Mouse (Mus musculus): ENCODE measurements around the gene Taok2. TPM values are rescaled to one million over a fixed set of nuclear protein-coding genes. Genes with fewer than 3 reads are reported as not detected.
A peak's percentile ranks its signal among the peaks of the same experiment; 100 is the strongest.

Gene Taok2
- polyA plus RNA-seq, 1 experiment from 2014 or later = 11.5 TPM

DNA sequence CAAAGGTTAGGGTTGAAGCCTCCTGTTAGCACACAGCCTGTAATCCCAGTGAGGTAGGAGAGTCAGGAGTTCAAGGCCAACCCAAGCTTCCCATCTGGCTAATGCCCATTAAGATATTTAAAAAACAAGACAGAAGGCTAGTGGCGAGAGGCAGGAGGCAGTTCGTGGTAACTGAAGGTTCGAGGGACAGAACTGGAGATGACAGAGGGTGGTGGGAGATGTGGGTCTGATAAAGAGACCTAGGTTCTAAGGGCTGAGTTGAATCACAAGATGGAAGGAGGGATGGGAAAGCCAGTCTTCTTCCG lies 37.4 kb downstream of the Taok2 start, which contains the start of gene Doc2a:
Gene Doc2a (plus strand): TSS at position 301 of the 305 bp plus-strand sequence.
- H3K4me2 ChIP-seq (replicated peaks; ENCODE audit: low read depth) = peak within 1 kb of the TSS; percentile 86
- TF ChIP-seq CTCF (IDR thresholded peaks at IDR 0.05; ENCODE audit: low read depth) = no peak
- no peak for ATAC-seq
- 39% methylated on average over 4 of the region's 4 CpGs for WGBS
- H3K9ac ChIP-seq (ENCODE audit: low read depth, low read length) = 0 out of 2 replicates have a peak within 1 kb of the TSS, but pooled peaks have one; percentile 12
- H3K4me1 ChIP-seq (replicated peaks; ENCODE audit: control insufficient read depth, insufficient read depth, low read length) = no peaks in the 10 kb centered on the region; the same call in 1 of the 2 replicates
- no peaks in the 10 kb centered on the region for H3K9me3 ChIP-seq (ENCODE audit: control insufficient read depth)
- peak within 1 kb of the TSS; percentile 46 for H3K4me3 ChIP-seq (ENCODE audit: low read depth, low read length)
- H3K27ac ChIP-seq (ENCODE audit: low read depth, low read length) = no peak within 1 kb of the TSS
- peaks cover 19% of the 10 kb centered on the region for H3K27me3 ChIP-seq (replicated peaks; ENCODE audit: control insufficient read depth, insufficient read depth, low read length)
- H3K36me3 ChIP-seq (ENCODE audit: control insufficient read depth, insufficient read depth) = peaks cover 4% of the 10 kb centered on the region; the same call in 1 of the 2 replicates

DNA sequence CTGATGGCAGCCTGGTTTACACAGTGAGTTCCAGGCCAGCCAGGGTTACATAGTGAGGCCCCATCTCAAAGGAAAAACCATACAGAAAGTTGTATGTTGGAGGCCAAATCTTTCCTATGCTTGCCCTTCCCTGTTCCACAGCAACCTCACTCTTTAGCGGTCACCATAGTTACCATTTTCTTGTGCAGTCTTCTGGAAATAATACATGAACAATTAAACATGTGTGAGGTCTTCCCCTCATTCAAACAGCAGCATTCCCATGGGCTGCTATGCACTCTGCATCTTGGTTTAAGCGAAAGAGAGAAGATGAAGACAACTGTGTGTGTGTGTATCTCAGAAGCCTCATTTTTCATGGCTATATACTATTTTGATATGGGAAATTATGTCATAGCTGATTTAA lies 39.0 kb downstream of the Taok2 start:
- H3K27ac ChIP-seq (ENCODE audit: low read depth, low read length) = no peak overlapping the region
- H3K4me3 ChIP-seq (ENCODE audit: low read depth, low read length) = no peak overlapping the region
- no peaks in the 10 kb centered on the region for H3K36me3 ChIP-seq (ENCODE audit: control insufficient read depth, insufficient read depth)
- H3K9ac ChIP-seq (ENCODE audit: low read depth, low read length) = no peak overlapping the region
- no peak for TF ChIP-seq CTCF (IDR thresholded peaks at IDR 0.05; ENCODE audit: low read depth)
- H3K4me1 ChIP-seq (replicated peaks; ENCODE audit: control insufficient read depth, insufficient read depth, low read length) = no peaks in the 10 kb centered on the region; the same call in 1 of the 2 replicates
- H3K9me3 ChIP-seq (ENCODE audit: control insufficient read depth) = no peaks in the 10 kb centered on the region
- peaks cover 19% of the 10 kb centered on the region for H3K27me3 ChIP-seq (replicated peaks; ENCODE audit: control insufficient read depth, insufficient read depth, low read length)
- WGBS = 100% methylated on average over 2 of the region's 2 CpGs
- H3K4me2 ChIP-seq (replicated peaks; ENCODE audit: low read depth) = no peak overlapping the region
- no peak for ATAC-seq

DNA sequence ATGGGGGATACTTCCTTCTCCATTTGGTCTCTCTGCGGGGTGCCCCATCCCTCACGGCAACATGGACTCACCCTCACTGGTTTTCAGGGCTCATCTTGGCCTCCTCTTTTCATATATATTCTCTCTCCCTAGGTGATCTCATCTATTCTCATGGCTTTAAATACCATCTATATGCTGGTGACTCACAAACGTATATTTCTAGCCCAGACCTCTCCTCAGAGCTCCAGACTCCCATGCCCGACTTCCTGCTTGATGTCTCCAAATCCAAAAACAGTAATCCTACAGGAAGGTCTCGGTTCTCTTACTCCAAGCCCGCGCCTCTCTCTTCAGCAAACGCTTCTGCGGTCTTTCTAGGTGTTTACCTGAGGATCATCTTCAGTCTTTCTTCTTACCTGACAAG lies 41.2 kb downstream of the Taok2 start:
- no peaks in the 10 kb centered on the region for H3K9me3 ChIP-seq (ENCODE audit: control insufficient read depth)
- TF ChIP-seq CTCF (IDR thresholded peaks at IDR 0.05; ENCODE audit: low read depth) = no peak
- no peaks in the 10 kb centered on the region; the same call in 1 of the 2 replicates for H3K4me1 ChIP-seq (replicated peaks; ENCODE audit: control insufficient read depth, insufficient read depth, low read length)
- WGBS = 74% methylated on average over 9 of the region's 9 CpGs
- peaks cover 10% of the 10 kb centered on the region for H3K27me3 ChIP-seq (replicated peaks; ENCODE audit: control insufficient read depth, insufficient read depth, low read length)
- no peak overlapping the region for H3K9ac ChIP-seq (ENCODE audit: low read depth, low read length)
- H3K27ac ChIP-seq (ENCODE audit: low read depth, low read length) = no peak overlapping the region
- ATAC-seq = no peak
- H3K36me3 ChIP-seq (ENCODE audit: control insufficient read depth, insufficient read depth) = no peaks in the 10 kb centered on the region
- H3K4me2 ChIP-seq (replicated peaks; ENCODE audit: low read depth) = no peak overlapping the region
- no peak overlapping the region for H3K4me3 ChIP-seq (ENCODE audit: low read depth, low read length)

DNA sequence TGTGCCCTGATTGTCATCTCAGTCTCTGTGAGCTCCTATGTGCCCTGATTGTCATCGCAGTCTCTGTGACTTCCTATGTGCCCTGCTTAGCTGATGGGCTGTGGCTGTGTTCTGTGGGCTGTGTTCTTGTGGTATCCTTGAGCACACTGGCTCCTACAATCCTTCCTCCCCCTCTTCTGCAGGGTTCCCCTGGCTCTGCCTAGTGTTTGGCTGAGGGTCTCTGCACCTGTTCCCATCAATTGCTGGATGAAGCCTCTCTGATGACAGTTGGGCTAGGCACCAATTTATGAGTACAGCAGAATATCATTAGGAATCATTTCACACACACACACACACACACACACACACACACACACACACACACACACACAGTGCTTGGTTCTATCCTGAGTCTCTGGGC lies 51.2 kb downstream of the Taok2 start:
- 100% methylated on average over 1 of the region's 1 CpGs for WGBS

DNA sequence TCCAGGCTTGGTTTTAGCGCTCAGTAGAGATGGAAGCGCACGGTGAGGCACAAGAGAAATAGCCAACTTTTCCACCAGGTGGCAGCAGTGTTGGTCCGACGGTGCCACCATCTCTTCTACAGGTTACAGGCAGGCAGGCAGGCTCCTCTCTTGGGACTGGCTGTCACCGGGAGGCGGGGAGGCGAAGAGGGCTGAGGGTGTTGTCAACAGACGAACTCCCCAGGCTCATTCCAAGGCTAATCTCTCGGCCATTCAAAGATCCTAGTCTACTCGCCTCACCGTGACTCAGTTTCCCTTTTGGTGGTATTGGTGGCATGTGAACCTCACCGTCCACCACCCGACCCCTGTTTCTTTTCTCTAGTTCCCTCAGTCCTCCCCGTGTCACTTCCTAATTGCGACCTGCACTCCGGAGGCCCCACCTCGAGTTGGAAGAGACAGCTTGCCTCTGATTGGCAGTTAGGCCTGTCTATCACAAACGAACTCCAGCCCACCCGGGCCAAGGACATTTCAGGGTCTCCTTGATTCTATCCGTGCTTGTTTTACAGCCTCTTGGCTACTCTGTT lies 52.4 kb downstream of the Taok2 start:
- H3K27me3 ChIP-seq (replicated peaks; ENCODE audit: control insufficient read depth, insufficient read depth, low read length) = 0 out of 2 replicates have a peak, but pooled peaks cover 6% of the 10 kb centered on the region
- 1% methylated on average over 21 of the region's 21 CpGs for WGBS
- H3K4me1 ChIP-seq (replicated peaks; ENCODE audit: control insufficient read depth, insufficient read depth, low read length) = no peaks in the 10 kb centered on the region
- H3K36me3 ChIP-seq (ENCODE audit: control insufficient read depth, insufficient read depth) = no peaks in the 10 kb centered on the region
- no peak overlapping the region for H3K27ac ChIP-seq (ENCODE audit: low read depth, low read length)
- peak overlapping the region; percentile 20; the same call in 1 of the 2 replicates for H3K4me3 ChIP-seq (ENCODE audit: low read depth, low read length)
- no peak overlapping the region for H3K9ac ChIP-seq (ENCODE audit: low read depth, low read length)
- peak; percentile 92 for TF ChIP-seq CTCF (IDR thresholded peaks at IDR 0.05; ENCODE audit: low read depth)
- peak; percentile 87 for ATAC-seq
- no peaks in the 10 kb centered on the region for H3K9me3 ChIP-seq (ENCODE audit: control insufficient read depth)
- peak overlapping the region; percentile 58 for H3K4me2 ChIP-seq (replicated peaks; ENCODE audit: low read depth)

More for the DNA sequence above, 51.2 kb downstream of the Taok2 start:
- Histone ChIP-seq H3K9me3 (ENCODE audit: control insufficient read depth) (no peaks in the 10 kb centered on the region), H3K4me3 (ENCODE audit: low read depth, low read length) (no peak overlapping the region), H3K4me2 (replicated peaks; ENCODE audit: low read depth) (no peak overlapping the region), H3K27me3 (replicated peaks; ENCODE audit: control insufficient read depth, insufficient read depth, low read length) (0 out of 2 replicates have a peak, but pooled peaks cover 6% of the 10 kb centered on the region), H3K4me1 (replicated peaks; ENCODE audit: control insufficient read depth, insufficient read depth, low read length) (no peaks in the 10 kb centered on the region), H3K27ac (ENCODE audit: low read depth, low read length) (no peak overlapping the region), H3K9ac (ENCODE audit: low read depth, low read length) (no peak overlapping the region), H3K36me3 (ENCODE audit: control insufficient read depth, insufficient read depth) (no peaks in the 10 kb centered on the region)
- no peak for TF ChIP-seq CTCF (IDR thresholded peaks at IDR 0.05; ENCODE audit: low read depth)
- ATAC-seq = no peak

DNA sequence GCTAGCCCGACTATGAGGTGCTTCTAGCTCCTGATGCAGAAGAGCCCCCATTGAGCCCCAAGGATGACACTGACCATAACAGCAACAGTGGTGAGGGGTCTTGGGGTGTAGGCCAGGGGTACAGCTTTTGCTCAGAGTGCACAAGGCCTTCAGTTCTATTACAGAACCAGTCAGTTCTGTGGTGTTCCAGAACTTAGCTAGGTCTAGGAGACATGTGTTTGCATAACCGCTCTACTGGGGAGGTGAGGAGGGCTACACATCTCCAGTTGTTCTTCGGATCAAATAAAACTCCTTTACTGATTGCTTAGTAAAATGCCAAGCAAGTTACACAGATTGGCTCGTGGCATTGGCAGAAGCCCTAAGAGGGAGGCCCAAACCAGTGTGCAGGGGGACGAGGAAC lies 53.0 kb downstream of the Taok2 start, which contains the start of gene 4930451I11Rik:
Gene 4930451I11Rik (minus strand): TSS at position 101 of the 400 bp plus-strand sequence.
- WGBS = 54% methylated on average over 5 of the region's 5 CpGs
- TF ChIP-seq CTCF (IDR thresholded peaks at IDR 0.05; ENCODE audit: low read depth) = no peak
- no peak within 1 kb of the TSS for H3K27ac ChIP-seq (ENCODE audit: low read depth, low read length)
- H3K9ac ChIP-seq (ENCODE audit: low read depth, low read length) = no peak within 1 kb of the TSS
- H3K9me3 ChIP-seq (ENCODE audit: control insufficient read depth) = no peaks in the 10 kb centered on the region
- H3K4me1 ChIP-seq (replicated peaks; ENCODE audit: control insufficient read depth, insufficient read depth, low read length) = no peaks in the 10 kb centered on the region
- 0 out of 2 replicates have a peak, but pooled peaks cover 6% of the 10 kb centered on the region for H3K27me3 ChIP-seq (replicated peaks; ENCODE audit: control insufficient read depth, insufficient read depth, low read length)
- H3K4me2 ChIP-seq (replicated peaks; ENCODE audit: low read depth) = peak within 1 kb of the TSS; percentile 58
- ATAC-seq = no peak
- H3K4me3 ChIP-seq (ENCODE audit: low read depth, low read length) = peak within 1 kb of the TSS; percentile 20; the same call in 1 of the 2 replicates
- no peaks in the 10 kb centered on the region for H3K36me3 ChIP-seq (ENCODE audit: control insufficient read depth, insufficient read depth)
